Mouse (Mus musculus): ENCODE results near the gene Uba1y.

GRCm38 (mm10) chrY:818396-818795, at the start of gene Uba1y:
- no peak for TF ChIP-seq CTCF (IDR thresholded peaks at IDR 0.05; ENCODE audit: insufficient read depth, low read depth, low read length)
- TF ChIP-seq POLR2A (IDR thresholded peaks at IDR 0.05; ENCODE audit: insufficient read depth, low read depth, low read length): no peak

Measured in olfactory bulb, adult 2 months (tissue).